Mouse (Mus musculus) cerebellum, postnatal 10 days (tissue): ENCODE results near the gene Arvcf.
A peak's percentile ranks its signal among the peaks of the same experiment; 100 is the strongest.

Source experiments
- DNase-seq, 2 experiments: peaks; one replicate each; pipeline ENCODE4 v3.0.0; 2021; ENCODE audit warnings: mixed read lengths in 2 of 2

The Arvcf gene

DNA sequence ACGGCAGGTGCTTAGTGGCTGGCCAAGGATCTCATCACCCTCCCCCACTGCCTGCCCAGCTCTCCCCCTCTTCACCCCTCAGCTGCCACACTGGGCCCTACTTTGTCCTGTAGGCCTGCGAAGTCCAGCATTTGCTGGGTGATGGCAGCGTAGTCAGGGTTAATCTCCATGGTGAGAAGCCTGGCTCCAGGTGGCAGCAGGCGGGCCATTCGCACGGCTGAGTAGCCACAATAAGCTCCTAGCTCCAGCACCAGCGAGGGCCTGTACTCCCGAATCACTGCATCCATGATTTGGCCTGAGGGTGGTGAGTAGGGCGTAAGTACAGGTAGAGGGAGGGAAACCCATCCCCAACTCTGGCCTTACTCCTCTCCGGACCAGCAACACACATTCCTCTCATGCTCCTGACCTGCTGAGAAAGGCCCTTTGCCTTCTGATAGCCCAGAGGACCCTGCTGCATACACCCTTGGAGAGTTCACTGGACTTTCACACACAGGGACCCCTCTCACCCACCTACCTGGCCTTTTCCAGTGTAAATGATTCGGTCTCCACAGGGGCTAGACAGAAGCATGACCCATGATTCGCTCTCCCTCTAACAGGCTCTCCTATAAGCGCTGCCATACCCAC, 63.2 kb downstream of the Arvcf start:
- DNase-seq = peak; percentile 60 to 66

DNA sequence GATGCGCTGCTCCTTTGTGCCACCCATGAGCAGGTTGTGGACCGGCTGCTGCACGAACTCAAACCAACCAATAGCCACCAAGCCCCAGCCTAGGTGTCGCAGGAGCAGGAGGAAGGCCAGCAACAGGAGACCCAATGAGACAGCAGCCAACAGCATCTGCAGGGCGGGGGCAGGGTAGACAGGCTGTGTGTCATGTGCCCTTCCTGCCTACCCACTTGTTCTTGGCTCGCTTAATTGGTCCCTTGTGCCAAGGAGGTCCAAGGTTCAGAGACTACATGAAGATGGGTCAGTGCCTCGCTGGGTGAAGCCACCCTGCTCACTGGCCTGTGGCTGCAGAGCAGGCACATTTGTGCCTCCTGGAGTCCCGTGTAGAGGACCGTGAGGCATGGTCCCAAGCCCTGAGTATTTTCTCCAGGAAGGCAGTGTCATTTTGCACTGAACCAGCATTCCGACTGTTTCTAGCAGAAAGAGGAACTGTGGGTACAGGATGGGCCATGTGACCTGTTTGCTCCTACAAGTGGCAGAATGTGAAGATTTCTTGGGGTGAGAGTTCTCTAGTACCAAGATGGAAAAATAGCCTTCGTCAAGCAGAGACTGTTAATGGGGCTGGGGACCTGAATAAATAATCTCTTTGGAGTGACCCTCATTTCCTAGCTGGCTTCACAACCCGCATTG, 64.0 kb downstream of the Arvcf start:
- peak; percentile 64 to 65 for DNase-seq

DNA sequence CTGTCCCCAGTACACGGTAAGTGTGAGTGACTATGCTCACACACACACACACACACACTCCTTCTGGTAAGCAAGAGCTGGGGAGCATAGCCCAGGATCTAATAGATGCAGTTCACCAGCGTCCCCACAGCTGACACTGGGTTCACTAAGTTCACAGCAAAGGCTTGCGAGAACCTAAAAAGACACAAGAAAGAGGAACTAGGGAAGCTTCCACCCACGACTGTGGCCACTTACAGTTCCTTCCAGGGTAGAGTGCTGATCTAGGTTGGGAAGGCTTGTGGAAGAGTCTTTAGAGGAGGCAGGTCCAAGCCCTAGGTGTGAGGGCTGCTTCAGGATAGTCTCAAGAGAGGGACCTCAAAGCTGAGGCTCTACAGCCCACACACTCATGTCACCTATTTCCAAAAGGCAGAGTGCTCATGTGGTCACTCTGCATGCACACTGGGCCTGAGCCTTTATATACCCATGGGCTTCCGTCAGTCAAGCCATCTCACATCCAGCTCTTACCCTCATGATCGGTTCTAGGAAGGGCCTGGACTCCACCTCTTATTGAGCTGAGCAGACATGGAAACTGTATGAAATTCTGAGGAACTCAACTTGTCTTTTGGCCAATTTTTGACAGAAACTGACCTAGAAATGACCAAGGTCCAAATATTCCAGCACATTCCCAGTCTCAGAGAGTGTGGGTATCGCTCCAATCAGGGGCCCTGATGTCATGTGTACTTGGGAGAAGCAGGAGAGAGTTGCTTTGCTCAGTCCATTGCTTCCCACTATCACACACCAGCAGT, 65.2 kb downstream of the Arvcf start:
- DNase-seq = no peak

DNA sequence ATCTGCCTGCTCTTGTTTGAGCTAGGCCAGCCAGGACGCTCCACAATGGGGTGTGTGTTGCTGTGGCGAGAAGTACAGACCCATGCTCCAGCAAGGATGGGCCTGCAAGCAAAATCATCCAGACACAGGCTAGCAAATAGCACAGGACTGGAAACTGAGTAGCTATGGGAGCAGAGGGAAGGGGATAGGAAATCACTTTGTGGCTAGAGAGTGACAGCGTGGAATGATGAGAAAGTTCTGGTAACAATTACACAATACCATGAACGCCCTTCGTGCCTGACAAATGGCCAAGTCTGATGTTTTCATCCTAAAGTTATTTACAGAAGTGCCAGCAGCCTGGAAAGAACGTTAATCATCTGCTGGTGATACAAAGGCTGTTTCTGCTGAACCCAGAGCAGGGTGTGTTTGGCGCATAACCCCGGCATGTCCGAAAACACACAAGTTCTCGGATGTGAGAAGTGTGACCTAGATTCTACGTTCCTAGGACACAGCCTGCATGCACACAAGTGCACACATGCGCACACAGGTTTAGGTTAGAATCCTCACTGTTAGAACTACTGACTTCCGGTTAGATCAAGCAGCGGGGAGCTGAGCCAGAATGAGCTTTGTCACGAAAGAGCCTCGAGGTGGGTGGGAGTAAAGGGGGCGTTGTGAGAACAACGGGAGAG, 68.2 kb downstream of the Arvcf start:
- DNase-seq = no peak

DNA sequence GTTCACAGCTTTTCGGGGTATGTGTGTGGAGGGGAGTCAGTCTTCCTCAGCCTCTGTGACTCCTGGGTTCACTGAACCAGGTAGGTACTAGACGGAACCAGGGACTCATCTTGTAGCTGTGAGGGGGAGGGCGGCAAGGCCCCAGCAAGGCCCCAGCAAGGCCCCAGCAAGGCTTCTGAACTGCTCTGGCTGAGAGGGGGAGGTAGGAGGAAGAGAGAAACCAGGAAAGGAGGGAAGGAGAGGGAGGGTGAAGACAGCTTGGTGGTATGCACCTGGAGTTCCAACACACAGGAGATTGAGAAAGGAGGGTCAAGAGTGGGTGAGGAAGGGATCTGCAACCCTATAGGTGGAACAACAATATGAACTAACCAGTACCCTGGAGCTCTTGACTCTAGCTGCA, 68.9 kb downstream of the Arvcf start:
- no peak for DNase-seq

DNA sequence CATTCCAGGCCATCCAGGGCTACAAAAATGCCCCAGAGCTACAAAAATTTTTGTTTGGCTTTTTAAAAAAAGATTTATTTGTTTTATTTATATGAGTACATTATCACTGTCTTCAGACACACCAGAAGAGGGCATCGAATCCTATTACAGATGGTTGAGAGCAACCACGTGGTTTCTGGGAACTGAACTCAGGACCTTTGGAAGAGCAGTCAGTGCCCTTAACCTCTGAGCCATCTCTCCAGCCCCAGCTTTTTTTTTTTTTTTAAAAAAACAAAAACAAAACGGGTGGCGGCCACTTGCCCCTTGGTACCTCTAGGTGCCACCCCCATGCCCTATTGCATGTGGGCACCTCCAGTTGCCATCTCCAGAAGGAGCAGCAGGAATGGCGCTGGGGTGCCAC, 69.5 kb downstream of the Arvcf start:
- no peak for DNase-seq

DNA sequence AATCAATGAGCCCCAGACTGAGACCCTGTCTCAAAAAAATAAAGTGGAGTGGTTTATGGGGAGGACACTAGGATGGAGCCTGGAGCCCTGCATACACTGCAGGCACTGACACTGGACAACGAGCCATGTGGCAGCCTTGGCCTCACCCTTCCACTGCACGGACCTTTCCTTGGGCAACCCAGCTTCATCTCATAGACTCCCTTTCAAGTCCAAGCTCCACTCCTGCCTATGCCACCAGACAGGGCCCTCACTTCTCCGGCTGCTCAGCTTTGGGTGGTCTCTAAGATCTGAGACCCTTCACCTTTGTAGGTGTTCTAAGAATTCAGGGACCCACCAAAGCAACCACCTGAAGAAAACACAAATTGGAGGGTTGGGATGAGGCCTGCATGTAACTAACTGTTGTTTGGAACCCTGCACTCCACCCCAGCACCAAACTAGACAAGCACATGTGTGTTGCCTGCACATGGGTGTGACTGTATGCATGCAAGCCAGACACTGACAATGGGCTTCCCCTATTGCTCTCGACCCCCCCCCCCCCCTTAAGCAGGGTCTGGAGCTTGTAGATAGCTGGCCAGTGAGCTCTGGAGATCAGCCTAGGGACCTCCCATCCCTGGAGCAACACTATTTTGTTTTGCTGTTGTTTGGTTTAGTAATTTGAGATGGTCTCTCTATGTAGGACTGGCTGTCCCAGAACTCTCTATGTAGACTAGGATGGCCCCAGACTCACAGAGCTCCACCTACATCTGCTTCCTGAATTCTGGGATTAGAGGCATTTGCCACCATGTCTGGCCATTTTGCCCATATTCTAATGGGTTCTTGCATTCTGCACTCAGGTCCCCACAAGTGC, 71.0 kb downstream of the Arvcf start:
- no peak for DNase-seq

DNA sequence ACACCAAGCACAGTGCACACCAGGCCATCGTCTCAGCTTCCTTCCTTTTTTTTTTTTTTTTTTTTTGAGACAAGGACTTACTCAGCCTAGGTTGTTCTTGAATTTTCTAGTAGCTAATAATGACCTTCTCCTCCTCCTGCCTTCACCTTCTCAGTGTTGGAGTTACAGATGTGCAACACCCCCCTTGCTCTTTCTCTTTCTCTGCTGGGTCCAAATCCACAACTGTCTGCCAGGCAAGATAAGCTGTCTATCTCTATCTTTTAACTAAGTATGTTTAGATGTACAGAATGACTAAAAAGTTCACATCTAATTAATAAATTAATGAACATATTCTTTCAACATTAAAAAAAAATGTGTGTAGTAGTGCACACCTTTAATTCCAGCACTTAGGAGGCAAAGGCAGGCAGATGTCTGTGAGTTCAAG, 71.6 kb downstream of the Arvcf start:
- DNase-seq = no peak

DNA sequence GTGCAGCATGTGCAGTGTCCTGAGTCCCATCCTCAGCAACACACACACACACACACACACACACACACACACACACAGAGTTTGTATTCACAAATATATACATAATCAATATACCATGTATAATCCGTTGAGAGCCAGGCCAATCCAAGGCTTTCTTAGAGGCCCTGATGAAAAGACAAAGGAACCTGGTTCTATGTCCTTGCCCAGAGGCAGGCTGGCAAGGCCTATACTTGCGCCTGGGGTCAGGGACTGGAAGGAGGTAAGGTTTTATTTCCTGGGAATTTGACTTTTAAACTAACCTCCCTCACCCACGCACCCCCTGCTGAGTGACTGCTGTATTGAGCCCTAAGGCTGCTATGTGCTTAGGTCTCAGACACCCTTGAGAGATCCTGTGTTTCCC, 72.6 kb downstream of the Arvcf start:
- DNase-seq = no peak

DNA sequence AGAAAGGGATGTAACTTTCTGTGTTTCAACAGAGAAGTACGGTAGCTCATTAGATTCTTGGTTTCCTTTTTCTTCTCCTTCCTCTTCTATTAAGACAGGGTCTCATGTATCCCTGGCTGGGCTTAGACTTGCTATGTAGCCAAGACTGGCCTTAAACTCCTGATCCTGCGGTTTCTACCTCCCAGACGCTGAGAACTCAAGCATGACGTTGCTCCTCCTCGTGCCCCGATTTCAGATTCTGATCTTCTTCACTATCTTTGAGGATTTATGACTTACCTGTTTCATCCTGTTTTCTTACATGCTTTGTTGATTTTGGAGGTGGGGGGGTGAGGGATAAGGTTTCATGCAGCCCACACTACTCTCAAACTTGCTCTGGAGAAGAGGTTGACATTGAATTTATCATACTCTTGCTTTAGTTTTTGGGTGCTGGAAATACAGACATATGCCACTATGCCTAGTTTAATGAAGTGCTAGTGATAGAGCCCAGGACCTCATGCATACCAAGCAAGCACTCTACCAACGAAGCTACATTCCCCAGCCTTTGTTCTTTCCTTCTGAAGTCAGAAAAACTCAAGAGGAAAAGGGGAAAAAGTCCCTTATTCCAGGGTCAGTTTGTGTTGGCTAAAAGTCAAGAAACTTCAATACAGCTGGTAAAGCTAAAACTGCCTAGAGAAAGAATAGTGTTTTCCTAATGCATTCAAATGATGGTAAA, 75.4 kb downstream of the Arvcf start:
- DNase-seq = no peak

DNA sequence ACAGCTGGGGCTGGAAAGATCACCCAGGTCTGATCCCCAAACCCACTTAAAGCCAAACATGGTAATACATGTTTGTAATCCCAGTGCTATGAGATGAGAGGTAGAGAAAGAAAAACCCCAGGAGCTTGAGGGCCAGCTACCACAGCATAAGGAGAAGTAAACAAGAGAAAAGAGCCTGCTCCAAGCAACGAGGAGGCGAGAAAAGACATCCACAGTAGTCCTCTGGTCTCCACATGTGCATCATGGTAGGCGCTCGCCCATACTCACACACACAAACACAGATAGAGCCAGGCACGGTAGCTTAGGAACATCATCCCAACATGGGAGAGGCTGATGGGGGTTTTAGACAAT, 75.9 kb downstream of the Arvcf start:
- DNase-seq = no peak

DNA sequence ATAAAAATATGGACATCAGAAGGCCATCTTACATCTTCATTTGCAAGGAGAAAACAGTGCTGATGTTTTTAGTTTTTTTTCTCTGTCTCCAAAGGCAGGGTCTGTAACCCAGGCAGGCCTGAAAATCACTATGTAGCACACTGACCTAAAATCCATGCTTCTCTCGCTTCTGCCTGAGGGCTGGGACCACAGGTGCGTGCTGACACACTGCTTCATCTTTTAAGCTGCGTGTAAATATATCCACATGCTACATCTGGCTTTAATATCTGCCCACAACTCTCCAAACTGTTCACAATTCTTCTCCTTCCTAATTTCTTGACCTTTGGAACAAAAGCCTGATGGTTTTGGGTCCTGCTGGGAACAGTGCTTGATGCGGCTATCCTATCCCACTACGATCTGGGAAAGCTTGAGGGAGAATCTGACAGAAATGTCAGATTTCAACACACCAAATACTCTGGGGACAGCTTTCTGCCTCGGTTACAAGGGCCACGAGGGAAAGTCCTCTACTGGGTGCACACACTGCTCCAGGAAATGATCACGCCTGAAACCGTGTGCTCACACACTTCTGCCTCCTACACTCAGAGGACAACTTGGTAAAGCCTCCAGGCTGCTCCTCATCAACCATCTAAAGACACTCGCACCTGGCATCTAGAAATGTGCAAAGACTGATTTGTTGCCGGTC, 76.5 kb downstream of the Arvcf start:
- no peak for DNase-seq

DNA sequence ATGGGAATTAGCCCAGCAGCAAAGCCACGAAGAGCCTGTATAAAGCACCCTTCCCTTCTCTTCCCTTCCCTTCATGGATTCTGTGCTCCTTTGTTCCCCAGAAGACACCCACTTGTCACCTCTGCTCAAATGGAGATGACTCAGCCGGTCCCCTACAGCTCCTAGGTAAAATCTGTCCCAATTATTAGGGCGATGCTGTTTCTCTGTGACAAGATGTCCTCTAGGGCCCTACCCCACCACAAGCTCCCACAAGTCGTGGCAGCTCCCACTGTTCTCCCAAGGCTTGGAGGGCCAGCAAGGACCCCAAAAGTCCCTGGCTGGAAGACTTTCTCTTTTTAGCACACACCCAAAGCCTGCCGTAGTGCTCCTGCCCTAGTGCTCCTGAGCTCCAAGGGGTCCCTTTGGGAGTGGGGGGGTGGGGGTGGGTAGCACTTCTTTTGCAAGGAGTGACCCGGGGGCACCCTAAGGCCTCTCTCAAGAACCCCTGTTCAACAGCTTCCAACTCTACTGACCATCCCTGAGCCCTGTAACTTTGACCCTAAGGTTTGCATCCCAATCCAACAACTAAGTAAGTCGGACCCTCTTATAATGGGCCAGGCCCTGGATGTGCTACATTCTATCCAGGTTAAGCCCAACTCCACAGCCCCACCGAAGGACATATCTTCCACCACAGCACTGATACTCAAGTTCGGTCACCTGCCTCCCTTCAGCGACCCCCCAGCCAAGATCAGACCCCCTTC, 77.7 kb downstream of the Arvcf start:
- peak in 1 of 2 experiments; percentile 42 for DNase-seq

DNA sequence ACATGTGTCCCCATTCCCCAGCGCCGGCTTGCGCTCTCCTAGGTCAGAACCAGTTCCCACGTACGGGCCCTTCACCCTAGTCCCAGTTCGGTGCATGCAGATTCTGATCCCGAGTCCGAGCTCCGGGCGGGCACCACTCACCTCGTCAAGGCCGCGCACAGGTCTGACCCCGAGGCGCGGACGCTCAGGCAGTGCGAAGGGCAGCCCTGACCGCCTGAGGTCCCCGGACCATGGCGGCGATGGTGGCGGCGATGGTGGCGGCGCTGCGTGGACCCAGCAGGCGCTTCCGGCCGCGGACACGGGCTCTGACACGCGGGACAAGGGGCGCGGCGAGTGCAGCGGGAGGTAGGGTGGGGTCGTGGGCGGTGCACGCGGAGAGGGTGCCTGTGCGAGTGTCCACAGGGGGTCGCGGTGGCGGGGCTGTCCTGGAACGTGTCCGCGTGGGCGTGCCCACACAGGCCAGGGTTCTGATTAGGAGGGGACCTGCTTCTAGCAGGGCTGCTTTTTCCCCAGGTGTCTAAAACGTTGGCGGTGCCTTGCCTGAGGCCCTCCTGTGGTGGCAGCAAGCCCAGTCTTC, 78.3 kb downstream of the Arvcf start, which contains the start of gene Txnrd2:
Gene Txnrd2 (plus strand): TSS at position 170 of the 577 bp plus-strand sequence.
- DNase-seq = peak; percentile 85 to 88

DNA sequence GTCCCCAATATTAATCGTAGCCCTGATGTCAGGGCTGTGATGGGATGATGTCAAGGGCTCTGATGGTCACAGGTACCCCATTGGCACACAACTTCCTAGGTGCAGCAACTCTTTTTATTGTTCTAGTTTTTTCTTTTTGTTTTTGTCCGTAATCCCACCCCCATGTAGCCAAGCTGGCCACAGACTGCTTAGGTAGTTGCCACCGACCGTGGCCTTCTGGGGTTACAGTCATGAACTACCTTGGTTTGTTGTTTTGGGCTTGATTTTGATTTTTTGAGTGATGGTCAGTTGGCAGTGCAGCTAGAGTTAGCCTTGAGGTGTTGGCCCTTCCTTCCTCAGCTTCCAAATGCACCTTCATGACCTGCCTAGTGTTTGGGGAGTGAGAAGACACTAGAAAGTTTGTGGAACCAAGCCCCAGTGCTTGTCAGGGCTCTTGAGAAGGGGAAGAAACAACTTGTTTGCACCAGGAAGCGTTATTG, 78.9 kb downstream of the Arvcf start, which contains the start of gene Comt:
Gene Comt (minus strand): TSS at position 51 of the 479 bp plus-strand sequence.
- no peak for DNase-seq

DNA sequence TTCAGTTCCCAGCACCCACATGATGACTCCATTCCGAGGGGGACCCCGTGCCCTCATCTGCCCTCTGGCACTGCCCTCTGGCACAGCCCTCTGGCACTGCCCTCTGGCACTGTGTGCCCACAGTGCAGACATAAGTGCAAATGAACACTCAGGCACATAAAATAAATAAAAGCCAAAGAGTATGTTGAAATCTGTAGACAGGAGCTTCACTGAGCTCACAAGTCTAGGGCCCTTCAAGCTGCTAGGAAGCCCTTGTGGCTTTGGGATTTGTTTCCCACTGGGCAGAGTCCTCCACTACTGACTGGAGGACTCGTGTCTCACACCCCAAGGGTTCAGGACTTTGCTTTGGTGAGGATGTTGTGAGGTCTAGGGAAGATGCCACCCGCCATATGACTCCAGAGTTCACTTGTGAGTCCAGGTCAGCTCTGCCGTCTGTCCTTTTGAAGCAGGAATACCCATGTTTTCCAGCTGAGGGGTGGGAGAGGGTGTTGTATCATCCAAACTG, 80.1 kb downstream of the Arvcf start:
- no peak for DNase-seq

DNA sequence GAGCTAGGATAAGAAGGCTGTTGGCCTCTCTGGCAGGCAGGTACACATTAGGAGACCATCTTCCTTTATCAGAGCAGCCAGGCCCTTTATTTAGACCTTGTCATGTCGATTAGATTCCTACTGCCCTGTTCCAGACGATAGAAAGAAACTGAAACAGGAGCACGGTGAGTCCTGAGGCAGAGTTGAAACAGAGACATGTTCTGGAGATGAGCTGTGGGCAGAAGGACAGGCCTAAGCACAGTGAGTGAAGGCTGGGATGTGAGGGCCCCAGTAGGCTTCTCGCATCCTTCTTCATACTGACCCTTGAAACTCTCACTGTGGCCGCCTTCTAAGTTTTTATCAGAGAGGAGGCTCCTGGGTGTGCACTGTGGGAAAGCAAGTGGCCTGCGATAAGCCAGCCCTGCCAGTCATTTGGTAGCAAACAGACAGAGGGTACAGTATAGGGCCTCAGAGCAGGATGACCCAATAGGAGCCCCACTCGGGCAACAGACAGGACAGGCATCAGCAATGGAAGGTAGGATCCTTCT, 80.6 kb downstream of the Arvcf start:
- DNase-seq = no peak

DNA sequence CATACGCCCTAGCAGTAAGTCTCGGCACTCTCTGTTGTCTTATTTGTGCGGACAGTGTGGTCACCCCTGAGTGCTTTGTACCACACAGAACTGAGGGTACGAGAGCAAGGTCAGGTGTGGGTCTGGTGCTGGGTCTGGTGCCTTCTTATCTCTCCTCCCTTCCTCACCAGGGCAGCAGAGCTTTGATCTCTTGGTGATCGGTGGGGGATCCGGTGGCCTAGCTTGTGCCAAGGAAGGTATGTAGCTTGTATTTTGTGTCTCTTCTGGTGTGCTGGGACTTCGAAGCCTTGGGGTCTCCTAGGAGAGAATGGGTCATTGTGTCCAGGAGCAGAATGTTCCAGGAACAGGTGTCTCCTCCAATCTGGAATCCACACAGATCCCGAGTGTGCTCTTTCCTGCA, 81.7 kb downstream of the Arvcf start:
- no peak for DNase-seq

DNA sequence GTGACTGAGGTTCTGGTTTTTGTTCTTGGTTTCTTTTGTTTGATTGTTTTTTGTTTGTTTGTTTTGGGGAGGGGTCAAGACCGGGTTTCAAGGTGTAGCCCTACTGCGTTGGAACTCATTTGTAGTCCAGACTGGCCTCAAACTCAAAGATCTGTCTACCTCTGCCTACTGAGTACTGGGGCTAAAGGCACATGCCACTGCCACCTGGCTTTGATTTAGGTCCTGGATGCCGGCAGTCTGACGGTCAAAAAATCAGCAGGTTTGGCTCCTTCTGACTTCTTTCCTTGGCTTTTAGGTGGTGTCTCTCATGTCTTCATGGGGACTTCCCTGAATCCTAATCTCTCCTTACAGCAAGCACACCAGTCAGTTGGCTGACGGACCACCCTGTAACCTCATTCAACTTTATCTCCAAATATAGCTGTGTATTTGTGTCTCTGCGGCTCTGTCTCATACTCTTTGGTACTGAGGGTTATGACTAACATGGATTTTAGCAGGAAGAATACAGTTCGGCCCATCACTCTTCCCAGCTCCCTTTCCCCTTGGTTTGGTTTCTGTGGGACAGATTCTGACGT, 82.7 kb downstream of the Arvcf start:
- DNase-seq = no peak
